Mouse (Mus musculus) urinary bladder, postnatal 36 days (tissue): Measurements from ENCODE around the gene Gm17428.
"Not testable (repeated sequence)": the region's sequence is repeated elsewhere in the genome, so short reads cannot be mapped to it uniquely, and the experiment has no call there.

Source experiments
- DNase-seq, 2 experiments: peaks; one replicate each; pipeline ENCODE4 v3.0.0; 2022; ENCODE audit warnings: low spot score in 2 of 2, mixed read lengths in 1 of 2

Gene Gm17428

DNA sequence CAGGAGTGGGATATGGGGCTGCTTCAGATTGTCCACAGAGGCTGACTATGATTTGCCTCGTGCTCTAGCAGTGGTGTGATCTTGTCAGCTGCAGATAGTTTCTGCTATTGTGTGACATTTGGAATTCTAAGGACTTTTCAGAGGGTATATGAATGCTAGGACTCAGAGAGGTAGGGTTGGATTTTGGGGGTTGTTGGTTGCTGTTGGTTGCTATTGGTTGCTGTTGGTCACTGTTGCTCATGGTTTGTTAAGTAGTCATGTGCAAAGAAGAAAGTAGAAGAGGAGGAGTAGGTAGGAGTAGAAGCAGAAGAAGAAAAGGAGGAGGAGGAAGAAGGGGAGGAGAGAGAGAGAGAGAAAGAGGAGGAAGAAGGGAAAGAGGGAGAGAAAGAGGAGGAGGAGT, at the start of gene Gm17428:
Gm17428 (plus strand) TSS at position 301 of the 400 bp plus-strand sequence.
- DNase-seq, result no peak

GRCm38 (mm10) chr14:54927296-54927695, 49.4 kb upstream of the Gm17428 start:
- no peak for DNase-seq

- DNase-seq, result no peak
Measured at GRCm38 (mm10) chr14:54929801-54930200, 46.9 kb upstream of the Gm17428 start.

DNA sequence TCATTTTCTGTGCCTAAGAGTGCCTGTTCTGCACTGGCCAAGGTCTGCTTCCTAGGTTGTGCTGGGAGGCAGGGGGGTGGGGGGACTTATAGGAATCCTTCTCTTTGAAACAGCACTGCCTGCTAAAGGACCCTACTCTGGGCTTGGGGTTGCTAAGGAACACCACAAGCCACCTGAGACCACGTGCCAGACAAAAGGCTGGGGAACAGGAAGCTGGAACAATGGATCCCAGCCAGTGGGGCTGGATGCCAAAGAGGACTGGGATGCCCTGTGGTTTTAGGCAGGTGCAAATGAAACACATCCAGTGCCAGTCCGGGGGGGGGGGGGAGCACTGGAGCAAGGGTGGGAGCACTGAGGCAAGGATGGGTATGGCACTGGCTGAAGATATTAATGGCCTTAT, 46.3 kb upstream of the Gm17428 start:
- DNase-seq, result no peak

- DNase-seq, result no peak
Measured at GRCm38 (mm10) chr14:54932645-54933150, 44.0 kb upstream of the Gm17428 start, which contains the start of gene Il25. Gene Il25 (plus strand): TSS chr14:54932695.

GRCm38 (mm10) chr14:54935904-54936830, 40.6 kb upstream of the Gm17428 start, which contains the start of gene Cmtm5:
Gene Cmtm5 (plus strand): TSS chr14:54936261.
- DNase-seq, result no peak

GRCm38 (mm10) chr14:54936831-54937160, 39.9 kb upstream of the Gm17428 start:
- DNase-seq, result no peak

- DNase-seq, result no peak
Measured at GRCm38 (mm10) chr14:54937361-54938182, 39.2 kb upstream of the Gm17428 start.

DNA sequence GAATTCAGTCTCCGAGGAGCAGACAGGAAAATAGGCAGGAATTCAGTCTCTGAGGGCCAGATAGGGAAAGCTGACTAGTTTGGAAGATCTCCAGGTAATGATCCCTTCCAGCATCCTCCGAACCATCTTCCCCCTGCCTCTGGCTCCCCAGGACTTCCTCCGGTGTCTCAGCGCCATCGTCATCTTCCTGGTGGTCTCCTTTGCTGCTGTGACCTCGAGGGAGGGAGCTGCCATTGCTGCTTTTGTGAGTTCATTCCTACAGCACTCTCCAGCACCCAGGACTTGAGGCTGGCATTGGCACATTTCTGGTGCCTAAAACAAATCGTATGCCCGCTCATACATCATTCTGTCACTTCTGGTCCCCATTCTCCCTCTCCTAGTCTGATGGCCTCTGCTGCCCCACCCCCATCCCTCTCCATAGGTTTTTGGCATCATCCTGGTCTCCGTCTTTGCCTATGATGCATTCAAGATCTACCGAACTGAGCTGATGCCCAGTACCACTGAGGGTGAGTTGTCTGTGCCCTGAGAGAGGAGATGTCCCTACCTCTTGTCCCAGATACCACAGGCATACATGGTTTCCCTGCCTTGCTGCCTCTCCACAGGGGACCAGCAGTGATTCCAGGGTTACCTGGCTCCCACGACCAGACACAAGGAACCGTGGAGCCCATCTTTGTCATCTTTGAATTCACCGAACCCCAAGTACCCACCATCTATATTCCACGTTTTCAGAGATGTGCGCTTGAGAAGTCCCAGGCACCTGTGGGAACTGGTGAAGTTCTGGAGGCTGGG, 38.1 kb upstream of the Gm17428 start:
- DNase-seq, result no peak

- peak; percentile 62 to 67 for DNase-seq
Measured at GRCm38 (mm10) chr14:54939434-54940175, 37.1 kb upstream of the Gm17428 start.

DNA sequence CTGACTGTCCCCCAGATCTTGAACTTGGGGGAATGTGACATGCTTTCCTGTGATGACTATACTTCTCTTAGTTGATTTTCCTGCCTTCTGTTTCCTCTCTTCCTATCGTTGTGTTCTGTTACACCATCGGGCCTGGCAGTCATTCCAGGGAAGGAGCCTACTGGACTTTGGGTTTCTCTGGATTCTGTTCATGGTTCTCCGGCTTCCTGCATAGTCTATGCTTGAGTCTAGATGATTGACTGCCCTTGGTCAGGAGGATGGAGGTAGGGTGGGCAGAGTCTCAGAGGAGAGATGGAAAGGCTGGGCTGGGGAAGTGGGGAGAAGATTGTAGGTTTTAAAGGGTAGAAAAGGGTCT, 36.6 kb upstream of the Gm17428 start:
- DNase-seq, result no peak

DNA sequence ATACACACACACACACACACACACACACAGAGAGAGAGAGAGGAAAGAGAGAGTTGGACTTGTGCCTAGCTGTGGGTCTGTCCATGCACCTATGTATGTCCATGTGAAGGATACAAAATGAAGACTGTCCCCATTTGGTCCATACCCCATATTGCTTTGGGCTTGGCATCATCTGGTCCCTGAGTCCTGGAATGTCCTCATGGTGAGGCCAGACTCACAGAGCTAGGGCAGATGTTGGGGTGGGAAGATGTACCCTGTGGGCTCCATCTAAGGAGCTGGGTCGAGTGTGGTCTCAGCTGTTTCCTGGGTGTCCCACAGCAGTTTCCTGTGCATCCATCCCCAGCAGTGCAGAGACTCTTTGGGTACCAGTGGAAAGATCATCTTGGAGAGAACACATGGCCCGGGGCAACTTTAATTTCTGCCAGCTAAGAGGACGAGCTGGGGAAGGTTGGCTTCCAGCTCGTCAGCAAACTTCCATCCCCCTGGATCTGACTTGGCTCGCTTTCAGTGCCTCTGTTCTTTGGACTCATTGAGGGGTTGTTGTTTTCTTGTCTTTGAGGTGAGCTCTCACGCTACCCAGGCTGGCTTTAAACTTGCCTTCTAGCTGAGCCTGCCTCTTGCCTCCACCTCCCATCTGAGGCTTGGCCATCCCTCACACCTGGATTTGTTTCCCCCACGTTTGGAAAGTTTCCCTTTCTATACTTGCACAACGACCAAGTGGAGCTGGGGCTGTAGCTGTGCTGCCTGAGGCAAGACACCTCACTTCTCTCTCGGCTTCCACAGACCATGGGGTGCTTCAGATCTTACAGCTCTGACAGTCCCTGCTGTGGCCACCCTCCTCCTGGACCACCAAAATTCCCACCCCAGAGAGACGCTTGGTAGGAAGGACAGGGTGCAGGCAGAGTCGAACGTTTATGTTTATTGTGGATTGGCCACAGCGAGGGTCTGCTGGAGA, 35.4 kb upstream of the Gm17428 start:
- no peak for DNase-seq

DNA sequence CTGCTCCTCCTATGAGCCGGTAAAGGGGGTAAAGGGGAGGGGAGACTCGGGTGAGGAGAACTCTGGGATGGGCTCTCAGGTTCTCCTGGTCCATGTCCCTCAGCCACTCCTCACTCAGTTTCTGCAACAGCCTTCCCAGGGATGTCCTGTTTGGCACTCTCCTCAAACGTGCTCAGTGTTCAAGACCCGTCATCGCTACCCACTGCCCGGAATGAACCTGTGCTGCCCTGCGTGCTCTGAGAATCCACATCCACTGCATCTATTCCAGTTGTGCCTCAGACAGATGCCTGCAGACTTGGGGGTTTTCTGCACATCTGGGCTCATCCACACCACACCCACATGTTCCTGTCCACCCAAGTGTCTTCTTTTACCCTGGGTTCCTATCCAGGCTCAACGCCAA, 34.3 kb upstream of the Gm17428 start:
- DNase-seq, result no peak

DNA sequence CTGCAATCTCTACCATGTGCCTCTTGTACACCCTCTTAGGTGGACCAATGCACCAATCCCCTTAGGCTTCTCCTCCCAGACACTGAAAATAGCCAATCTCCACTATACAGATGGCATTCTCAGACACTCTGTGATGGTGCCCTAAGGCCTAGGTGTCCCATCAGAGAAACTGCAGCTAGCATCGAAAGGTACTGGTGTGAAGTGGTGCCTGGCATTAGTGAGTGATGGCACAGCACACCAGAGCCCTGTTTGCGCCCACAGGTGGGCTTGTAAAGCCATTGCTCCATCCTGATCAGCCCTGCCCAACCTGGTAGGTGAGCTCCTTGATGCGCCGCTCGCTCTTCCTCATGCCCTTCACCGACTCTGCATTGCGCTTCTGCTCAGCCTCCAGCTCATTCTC, 32.8 kb upstream of the Gm17428 start:
- DNase-seq, result no peak

DNA sequence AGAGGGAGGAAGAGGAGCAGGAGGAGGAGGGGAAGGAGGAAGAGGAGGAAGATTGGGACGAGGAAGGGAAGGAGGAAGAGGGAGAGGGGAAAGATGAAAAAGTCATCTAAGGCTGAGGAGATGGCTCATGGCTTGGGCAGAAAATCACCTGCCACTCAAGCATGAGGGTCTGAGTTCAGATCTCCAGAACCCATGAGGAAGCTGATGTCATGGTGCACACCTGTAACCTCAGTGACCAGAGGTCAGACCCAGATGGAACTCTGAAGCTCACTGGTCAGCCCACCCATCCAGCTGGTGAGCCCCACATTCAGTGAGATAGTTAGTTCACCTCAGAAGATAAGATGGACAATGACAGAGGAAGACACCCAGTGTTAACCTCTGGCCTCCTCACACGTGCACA, 31.8 kb upstream of the Gm17428 start:
- DNase-seq, result no peak

GRCm38 (mm10) chr14:54945975-54946704, 30.6 kb upstream of the Gm17428 start:
- no peak for DNase-seq

GRCm38 (mm10) chr14:54947008-54947407, 29.7 kb upstream of the Gm17428 start:
- not testable (repeated sequence) for DNase-seq

DNA sequence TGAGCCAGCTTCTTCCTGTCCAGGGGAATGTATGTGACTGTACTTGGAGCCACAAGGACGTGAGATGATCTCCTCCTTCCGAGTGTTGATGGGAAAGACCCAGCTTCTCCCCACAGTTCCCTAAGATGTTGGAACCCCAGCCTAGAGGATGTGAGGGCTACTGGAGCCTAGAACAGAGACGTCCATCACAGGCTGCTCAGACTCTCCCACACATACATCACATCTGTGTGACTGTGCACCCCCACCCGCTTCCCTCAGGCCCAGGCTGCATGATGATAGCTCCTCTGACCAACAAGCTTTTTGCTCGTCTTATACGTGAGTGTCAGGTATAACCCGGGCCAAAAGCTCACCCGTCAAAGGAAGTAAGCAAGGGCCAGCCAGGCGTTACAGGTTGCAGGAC, 28.0 kb upstream of the Gm17428 start:
- DNase-seq, result no peak

GRCm38 (mm10) chr14:54950493-54950892, 26.2 kb upstream of the Gm17428 start:
- DNase-seq, result no peak
